Mouse (Mus musculus) ES-CJ7 (cell line): ENCODE data around the gene Zfp598.
"Not testable (repeated sequence)": the region's sequence is repeated elsewhere in the genome, so short reads cannot be mapped to it uniquely, and the experiment has no call there.

Experiments
- DNase-seq: peaks from one replicate; pipeline ENCODE4 v3.0.0; 2011; ENCODE audit warnings: low read depth, low spot score

Gene Zfp598

DNA sequence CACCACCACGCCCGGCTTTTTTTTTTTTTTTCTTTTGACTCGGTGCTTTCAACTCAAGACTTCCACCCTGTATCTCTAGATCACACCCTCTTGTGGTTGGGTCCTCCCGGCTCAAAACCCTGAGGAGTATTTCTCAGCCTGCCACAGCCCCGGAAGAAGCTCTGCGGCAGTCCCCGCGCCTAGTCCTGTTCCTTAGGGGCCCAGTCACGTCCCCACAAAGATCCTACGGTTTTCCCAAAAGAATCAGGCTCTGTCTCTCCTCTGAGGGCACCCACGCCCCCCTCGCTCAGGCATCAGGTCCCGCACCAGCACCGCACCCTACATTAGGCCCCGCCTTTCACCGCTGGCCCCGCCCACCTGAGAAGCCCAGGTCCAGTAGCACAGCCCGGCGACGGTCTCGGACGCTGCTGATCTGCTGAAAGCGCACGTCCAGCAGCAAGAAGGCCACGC is 17.7 kb downstream of the Zfp598 start:
- DNase-seq, result peak; percentile 60

DNA sequence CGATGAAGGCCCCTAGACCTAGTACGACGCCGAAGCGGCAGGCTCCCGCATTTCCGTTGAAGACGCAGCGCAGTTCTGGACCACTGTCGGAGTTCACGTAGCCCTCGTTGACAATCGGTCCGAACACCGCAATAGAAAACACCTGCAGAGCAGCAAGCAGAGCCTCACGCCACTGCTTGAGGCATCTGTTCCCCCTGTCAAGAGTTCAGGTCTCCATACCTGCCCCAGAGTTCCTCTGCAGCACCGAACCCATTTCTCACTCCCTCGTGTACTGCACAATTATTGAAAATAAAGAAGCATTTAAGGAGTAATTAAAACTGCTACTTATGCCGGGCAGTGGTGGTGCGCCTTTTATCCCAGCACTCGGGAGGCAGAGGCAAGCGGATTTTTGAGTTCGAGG is 18.1 kb downstream of the Zfp598 start:
- no peak for DNase-seq

DNA sequence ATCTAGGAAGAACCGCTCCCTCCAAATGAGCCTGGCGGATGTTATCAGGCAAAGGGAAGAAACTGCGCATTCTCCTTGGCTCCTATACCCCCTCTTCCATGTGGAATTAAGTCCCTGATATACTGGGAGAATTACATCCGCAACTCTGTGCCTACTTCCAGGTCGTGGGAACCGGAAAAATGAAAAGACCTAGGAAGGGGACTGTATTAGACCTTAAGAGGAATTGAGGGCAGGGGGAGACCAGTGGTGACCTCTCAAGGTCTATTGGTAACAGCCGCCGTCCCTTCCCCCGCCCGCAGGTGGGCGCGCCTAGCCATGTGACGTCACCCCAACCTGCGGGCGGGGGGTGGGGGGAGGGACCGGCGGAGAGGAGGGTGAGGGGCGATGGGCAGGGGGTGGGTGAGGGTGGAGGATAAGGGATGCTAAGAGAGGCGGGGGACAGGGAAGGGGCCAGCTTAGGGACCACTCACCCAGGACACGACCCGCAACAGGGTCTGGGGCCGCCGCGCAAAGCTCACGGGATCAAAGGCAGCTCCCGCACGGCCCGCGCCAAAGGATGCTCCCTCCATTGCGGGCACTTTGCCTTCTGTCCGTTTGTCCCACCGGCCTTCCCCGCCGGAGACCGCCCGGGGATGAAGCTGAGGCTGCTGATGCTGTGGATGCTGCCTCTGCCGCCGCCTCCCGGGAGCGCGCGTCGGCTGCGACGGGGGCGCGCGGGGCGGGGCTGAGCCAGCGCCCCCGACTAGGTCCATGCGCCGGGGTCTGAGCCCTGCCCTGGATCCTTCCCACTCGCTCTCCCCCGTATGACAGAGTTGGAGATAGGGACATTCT is 20.0 kb downstream of the Zfp598 start, which contains the start of gene Syngr3:
Gene Syngr3 (minus strand): TSS at position 705 of the 831 bp plus-strand sequence.
- DNase-seq, result no peak

DNA sequence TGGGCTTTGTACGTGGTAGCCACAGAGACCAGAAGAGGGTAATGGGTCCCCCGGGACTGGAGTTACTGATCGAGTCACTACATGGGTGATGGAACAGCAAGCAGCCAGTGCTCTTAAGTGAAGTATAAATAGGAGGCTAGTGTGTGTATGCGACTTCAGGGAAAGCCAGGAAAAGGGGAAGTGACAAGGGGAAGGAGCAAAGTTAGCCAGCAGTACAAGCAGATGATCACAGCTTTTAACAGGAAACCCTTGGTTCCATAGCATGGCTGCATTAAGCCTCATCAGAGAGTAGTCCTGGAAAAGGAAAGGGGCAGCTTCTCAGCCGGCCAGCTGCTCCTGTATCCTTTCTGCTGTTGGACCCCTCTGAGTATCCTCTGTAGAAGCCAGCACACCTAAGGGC is 22.9 kb downstream of the Zfp598 start:
- no peak for DNase-seq

DNA sequence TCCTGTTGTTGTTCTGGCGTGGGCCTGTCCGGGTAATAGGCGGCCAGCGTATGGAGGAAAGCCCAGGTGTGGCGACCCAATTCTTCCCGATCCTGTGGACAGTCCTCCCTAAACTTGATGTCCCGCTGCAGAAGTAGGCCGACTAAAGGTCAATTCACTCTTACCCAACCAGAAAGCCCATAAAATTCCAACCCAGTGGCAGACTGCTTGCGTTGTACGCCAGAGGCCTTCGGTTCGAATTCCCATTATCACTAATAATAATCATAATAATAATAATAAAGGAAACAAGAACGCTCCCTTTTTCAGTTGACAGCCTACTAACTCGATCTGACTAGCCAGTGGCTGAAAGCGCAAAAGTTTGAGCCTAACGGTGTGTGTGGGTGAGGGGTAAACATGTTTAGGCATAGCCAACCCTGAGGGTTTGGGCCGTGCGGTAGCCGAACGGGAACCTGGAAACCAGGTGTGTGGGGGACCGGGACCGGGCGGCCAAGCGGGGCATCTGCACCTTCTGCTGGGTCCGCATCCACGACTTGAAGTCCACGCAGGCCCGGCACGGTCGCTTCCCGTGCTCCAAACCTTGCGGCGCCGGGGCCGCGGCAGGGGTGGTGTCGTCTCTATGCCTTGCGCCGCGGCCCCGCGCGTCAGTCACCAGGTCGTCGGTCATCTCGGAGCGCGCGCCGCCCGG is 26.0 kb downstream of the Zfp598 start:
- no peak for DNase-seq

DNA sequence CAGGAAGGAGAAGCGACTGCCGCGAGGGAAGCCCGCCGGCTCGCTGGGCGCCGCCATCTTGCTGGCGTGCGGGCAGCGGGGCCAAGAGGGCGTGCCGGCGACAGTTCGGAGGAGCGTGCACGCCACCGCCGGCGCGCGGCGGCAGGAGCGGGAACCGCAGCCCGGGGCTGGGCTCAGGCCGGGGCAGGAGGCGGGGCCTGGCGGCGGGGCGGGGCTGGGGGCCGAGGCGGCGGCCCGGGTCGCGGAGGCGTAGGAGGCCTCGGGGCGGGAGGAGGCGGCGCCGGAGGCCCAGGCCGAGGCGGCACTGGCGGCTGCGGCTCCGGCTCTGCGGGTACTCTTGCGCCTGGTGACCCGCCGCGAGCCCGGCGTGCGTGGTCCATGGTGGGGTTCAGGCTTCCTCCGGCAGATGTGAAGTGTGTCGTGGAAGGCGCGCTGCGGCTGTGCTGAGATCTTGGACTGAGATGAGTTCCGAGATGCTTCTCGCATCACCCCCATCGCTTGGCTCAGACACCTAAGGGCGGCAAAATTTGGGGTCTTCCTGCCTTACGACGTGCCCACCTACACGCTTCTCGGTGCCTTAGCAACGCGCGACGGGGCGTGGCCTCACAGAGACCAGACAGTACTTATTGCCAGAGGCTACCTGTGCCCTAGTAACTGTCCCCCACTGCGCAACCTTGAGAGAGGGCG is 26.7 kb downstream of the Zfp598 start, which contains the start of the genes Gfer and Noxo1:
Gene Gfer (minus strand): TSS at position 146 of the 687 bp plus-strand sequence.
Gene Noxo1 (plus strand): TSS at position 224 of the 687 bp plus-strand sequence.
- DNase-seq, result peak; percentile 92

DNA sequence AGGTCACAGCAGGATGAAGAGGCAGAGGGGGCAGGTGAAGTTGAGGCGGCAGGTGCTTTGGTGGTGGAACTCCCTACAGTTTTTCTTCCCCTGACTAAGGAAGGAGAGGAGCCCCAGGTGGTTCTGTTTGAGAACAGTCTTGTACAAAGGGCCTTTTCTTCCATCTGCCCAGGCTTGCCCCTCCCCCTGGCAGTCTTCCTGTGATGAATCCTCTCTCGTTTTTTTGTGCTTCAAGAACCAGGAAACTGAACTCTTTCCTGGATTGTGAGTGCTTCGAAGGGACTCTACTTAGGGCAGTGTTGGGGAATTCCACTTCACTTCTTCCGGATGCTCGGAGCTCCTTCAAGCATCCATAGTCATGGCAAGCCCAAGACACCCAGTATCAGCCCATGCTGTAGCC is 28.5 kb downstream of the Zfp598 start:
- DNase-seq, result peak; percentile 61

DNA sequence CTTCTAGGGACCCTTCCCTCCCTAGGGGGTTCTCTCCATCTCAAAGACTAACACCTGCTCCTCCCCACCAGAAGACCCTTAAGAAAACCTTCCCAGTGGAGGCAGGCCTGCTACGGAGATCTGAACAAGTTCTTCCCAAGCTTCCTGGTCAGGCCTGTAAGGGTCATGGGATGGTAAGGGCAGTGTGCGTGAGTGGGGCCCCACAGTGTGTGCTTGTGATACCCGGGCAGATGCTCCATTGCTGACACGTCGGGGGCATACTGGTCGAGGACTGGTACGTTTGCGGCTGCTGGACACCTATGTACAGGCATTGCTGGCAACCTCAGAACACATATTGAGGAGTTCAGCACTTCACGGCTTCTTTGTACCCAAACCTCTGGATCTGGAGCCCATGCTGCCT is 29.2 kb downstream of the Zfp598 start:
- no peak for DNase-seq

DNA sequence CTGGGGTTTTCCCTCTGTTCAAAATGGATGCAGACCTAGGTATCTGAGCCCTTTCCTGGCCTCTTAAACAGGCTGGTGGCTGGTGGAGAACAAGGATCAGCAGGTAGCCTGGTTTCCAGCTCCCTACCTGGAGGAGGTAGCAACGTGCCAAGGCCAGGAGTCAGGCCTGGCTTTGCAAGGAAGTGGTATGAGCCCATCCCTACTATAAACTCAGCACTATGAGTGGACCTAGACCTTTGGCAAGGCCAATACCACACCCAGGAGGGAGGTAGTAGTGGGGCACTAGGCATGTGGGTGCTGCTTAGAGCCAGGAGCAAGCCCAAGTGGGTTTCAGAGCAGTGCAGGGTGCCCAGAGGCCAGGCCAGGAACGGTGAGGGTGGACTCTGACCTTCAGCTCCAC is 30.0 kb downstream of the Zfp598 start:
- no peak for DNase-seq

DNA sequence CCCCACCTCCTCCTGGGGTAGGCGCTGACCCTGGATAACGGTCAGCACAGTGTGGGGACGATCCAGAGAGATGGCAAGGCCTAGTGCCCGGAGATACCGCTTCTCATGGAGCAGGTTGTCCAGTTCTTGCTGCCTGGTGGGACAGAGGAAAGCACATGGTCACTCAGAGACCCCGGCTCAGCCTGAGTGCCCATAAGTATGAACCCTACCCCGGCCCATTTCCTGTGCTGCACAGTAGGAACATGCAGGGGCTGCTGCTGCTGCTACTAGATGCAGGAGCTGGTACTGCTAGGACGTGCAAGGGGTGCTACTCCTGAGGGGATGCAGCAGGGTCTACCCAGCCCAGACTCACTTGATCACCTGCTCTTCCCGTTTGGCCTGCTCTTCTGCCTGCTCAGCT is 31.8 kb downstream of the Zfp598 start:
- DNase-seq, result no peak

DNA sequence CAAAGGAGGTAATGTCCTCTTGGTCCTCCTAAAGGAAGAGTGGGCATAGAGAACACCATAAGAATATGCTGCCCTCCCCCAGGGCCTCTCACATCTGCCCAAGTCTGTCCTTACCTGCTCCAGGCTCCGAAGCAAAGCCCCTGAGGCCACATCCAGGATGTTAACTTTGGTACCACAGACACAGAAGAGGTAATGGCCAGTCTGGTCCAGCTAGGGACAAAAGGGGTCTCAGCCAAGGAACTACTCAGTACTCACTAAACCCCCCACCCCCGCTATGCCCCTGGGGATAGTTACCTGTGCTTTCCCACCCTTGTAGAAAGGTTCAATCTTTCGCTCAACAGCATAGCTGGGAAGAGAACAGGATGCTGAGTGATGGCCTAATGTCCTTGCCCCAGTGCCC is 36.3 kb downstream of the Zfp598 start:
- no peak for DNase-seq

DNA sequence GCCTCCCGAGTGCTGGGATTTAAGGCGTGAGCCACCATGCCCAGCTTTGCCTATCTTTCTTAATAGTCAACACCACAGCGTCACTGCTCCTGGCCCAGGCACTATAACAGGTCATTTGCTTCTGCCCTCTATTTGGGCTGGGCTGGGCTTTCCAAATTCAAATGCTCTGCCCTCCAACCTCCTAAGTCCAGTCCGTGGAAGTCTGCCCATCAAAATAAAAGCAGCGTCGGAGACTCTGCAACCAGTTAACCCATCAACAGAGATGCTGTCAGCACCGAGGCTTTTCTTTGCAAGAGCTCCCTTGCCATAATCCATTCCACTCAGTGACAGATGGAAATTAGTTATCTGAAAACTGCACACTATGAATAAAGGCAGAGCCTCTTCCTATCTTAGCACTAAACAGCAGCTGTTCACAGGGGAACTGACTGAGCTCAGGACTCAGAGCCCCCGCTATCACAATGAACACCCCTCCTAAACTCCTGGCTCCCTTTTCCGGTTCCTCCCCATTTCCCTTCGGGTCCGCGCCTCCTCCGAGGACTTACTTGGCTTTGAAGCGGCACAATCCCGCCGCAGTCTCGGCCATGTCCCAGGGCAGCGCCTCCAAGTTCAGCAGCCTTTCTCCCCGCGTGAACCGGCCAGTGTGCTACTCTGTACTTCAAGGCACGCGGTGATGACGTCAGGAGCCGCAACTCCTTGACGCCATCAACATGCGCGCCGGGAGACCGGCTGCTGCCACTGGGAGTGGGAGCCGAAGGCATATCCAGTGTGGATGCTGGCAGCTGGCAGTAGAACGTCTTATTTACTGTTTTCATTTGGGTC is 37.7 kb downstream of the Zfp598 start, which contains the start of gene Tbl3:
Gene Tbl3 (minus strand): TSS at position 679 of the 819 bp plus-strand sequence.
- DNase-seq, result peak; percentile 93

DNA sequence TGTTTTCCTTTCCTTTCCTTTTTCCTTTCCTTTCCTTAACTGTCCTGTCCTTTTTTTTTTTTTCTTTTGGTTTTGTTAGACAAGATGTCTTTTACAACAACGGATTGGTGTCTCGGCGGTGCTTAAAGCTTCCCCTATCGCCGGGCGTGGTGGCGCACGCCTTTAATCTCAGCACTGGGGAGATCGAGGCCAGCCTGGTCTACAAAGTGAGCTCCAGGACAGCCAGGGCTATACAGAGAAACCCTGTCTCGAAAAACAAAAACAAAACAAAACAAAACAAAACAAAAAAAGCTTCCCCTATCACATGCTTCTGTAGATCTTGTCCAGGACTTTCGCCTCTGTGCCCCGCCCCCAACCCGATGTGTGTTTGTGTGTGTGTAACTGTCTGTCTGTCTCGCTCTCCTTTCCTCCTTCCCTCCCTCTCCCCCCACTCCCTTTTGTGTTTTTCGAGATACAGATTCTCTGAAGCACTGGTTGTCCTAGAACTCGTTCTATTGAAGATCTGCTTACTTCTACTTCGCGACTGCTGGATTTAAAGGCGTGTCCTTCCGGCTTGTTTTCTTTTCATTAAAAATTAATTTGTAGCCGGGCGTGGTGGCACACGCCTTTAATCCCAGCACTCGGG is 38.4 kb downstream of the Zfp598 start:
- no peak for DNase-seq

DNA sequence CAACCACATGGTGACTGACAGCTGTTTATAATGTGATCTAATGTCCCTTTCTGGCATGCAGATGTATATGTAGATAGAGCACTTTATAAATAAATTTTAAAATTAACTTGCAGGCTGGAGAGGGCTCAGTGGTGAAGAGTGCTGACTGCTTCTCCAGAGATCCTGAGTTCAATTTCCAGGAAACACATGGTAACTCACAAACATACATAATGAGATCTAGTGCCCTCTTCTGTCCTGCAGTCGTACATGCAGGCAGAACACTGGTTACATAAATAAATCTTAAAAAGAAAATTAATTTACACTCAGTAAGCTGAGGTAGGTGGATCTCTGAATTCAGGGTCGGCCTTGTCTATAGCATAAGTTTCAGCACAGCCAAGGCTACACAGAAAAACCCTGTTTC is 39.2 kb downstream of the Zfp598 start:
- DNase-seq, result no peak

DNA sequence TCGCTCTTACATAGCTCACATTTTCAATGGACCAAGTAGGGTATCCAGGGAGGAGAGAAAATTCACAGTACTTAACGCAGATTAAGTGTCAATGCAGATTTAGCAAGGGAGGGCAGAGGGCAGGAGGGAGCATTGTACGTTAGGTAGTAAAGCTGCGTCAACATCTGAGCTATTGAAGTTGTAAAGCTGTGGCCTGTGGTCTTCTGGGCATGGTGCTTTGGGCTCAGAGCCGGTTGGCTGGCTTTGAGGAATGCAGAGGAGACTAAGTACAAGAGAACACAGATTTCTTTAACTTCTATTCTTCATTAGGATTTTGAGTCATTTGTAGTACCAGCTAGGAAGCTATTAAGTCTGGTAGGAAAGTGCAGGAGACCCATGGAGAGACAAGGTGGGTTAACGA is 46.1 kb downstream of the Zfp598 start:
- no peak for DNase-seq

DNA sequence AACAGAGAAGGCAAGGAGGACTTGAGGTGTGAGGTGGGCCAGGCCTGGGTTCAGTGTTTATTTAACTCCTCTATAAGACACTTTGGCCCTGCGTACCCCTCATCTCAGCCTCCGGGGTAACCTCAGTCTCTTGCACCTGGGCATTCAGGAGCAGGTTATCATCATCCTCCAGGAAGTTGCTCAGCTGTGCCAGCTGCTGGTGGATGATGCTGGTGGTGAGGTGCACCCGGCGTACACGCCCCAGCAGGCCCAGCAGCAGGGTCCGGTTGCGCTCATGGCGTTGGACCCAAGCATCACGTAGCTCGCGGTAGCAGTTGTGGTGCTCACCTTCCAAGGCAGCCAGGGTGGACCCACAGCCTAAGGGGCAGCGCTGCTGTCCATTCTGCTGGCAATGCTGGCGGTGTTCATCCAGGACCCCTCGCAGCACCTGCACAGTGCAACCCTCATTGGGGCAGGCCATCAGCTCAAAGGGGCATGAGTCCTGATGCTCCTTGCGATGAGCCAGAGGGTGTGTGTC is 46.7 kb downstream of the Zfp598 start:
- DNase-seq, result no peak

DNA sequence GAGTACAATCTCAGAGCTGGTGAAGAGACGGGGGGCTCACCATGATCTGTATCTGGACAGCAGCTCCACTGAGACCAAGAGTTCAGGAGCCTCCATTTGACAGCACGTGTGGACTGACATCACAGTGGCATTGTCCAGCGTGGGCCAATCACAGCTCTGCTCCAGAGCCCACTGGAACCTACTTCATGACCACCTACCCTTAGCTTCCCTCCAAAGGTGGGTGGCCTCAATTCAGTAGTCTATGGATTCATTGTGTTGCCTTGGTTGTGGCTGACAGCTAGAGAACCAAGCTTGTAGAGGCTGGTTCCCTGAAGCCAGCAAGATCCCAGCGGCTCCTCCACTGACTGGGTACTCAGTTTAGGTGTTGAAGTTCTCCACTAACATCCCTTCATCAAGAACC is 48.5 kb downstream of the Zfp598 start, which contains the start of the genes Rnf151 and Rps2:
Gene Rnf151 (minus strand): TSS at position 121 of the 400 bp plus-strand sequence.
Gene Rps2 (plus strand): TSS at position 174 of the 400 bp plus-strand sequence.
- DNase-seq, result no peak

DNA sequence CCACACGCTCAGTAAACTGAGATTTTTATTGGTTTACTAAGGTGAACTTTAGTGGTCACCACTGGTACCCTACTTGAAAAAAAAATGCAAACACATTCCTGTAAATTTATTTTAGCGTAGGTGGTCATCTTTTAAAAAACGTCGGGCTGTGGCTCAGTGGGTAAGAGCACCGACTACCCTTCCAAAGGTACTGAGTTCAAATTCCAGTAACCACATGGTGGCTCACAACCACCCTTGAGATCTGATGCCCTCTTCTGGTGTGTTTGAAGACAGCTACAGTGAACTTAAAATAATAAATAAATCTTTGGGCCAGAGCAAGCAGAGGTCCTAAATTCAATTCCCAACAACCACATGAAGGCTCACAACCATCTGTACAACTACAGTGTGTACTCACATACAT is 49.5 kb downstream of the Zfp598 start:
- DNase-seq, result not testable (repeated sequence)

DNA sequence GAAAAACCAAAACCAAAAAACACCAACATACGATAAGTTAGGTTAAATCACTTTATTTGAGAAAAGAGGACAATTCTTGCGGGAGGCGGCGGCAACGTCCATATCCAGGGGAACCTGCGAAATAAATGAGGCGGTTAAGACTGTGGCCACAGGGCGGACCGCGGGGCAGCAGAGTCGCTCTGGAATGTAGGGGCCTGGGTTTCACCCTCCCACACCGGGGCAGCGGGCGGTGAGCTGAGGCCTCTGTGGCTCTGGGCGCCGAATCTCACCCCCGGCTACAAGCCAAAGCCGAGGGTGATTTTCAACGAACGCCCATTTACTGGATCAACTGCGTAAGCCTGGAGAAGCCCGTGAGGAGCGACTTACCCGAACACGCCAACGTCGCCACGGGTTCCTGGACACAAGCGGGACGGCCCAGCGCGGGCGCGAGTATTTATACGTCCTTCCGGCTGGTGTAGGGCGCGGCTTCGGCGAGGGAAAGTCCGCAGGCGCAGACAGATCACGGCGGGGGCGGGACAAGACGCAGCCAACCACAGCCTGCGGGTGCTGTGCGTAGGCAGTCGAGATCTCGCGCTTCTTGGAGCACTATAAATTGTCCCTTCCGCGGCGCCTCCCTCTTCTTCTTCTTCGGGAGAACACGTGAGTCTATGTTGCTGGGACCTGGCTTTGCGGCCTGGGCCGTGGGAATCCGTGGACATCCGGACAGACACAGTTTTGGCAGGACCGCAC is 50.2 kb downstream of the Zfp598 start:
- peak; percentile 99 for DNase-seq

DNA sequence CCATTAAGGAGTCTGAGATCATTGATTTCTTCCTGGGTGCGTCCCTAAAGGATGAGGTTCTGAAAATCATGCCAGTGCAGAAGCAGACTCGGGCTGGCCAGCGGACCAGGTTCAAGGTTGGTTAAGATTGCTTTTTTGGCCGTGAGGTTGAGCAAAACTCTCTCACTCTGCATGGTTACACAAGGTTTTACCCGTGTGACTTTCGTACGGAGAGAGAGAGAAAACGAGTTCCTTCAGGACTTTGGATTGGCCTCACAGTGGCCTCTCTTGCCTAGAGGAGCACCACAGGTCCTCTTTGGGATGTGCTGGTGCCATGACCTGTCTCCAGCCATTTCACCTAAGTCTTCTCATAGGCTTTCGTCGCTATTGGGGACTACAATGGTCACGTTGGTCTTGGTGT is 51.1 kb downstream of the Zfp598 start:
- not testable (repeated sequence) for DNase-seq
